Mouse (Mus musculus) large intestine, adult 2 months (tissue): ENCODE measurements at regions not wholly inside any gene's neighbourhood (a gene's known extent, or its start where the extent isn't known, plus 50 kb on each side); places are given as distances from the start of the nearest gene placed in this dataset.

Source experiments
- DNase-seq: peaks from one replicate; pipeline ENCODE4 v3.0.0-alpha.2; 2012; ENCODE audit warnings: low read depth, low spot score
- WGBS: fragments of 180-500 bp; shearing (Covaris S2); methylation state at CpG from one replicate; pipeline ENCODE4 v1.1.7; 2018; 5-methylcytosine and 5-hydroxymethylcytosine counted together

DNA sequence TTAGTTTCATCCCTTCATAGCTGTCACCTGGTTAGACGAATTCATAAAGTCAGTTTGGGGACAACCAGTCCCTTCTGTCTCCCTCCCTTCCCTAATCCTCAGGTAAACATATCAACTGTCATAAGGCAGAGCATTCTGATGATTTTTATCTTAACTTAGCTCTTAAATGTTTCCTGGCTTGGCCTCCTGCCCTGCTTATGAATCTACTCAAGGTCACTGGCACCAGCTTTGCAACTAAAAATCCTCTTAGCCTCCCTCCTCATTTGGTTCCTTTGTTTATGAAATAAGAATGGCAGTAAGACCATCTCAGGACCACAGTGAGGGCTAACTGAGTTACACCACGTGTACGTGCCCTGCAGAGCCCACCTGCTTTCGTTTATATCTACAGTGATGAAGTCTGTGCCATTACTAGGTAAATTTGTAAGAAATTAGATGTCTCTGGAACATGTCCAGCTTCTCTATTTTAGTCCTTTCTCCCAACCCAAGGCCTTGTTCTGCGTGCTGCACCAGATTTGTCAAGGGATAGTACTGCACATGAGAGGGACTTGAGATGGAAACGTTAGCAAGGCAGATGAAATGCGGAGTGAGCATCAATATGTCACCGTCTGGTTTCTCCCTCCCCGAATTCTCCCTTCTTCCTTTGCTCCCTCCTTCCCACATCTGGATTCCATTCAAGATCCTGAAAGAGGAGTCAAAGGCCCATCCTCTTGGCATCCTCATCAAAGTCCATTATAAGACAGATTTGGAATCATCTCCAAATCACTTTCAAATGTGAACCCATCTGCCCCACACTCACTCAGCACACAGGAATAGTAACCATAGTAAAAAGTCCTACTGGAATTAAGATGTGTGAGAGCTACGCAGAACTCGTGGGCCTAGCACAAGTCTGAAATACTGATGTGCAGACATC lies 457.4 kb downstream of the Efna5 start:
- DNase-seq = no peak
- 71% methylated on average over 11 of the region's 11 CpGs for WGBS

DNA sequence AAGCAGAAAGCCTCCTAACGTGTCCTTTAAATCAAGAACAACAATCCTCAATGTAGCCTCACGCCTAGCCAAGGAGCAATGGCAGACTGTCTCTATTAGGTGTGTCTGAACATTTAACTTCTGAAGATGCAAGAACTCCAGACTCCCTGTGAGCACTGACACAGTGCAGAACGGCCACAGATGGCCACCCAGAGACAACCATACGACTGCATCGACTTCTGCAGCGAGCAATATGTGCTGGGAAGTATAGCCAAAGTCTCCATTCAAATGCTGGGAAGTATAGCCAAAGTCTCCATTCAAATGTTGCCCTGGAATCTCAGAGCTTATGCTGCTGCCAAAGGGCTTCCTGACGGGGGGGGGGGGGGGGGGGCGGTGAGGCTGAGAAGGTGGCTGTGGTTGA lies 463.5 kb downstream of the Efna5 start:
- 72% methylated on average over 8 of the region's 8 CpGs for WGBS
- DNase-seq = no peak

DNA sequence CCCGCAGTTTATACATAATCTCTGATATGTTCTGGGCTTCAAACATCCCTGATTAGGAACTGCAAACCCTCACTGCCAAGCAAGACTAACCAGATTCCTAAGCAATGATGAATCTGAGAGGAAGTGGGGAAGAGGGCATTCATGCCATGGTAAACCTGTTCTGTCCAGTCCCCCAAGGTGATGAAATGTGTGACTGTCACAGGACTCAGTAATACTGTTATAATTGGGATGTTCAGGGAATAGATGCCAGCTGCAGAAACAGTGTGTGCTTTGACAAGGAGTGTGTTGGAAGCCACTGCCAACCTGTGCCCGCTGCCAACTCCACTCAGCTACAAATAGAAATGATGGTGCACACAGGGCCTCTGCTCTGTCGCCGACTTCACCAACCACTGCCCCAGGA lies 466.0 kb downstream of the Efna5 start:
- WGBS = 73% methylated on average over 4 of the region's 4 CpGs
- no peak for DNase-seq

DNA sequence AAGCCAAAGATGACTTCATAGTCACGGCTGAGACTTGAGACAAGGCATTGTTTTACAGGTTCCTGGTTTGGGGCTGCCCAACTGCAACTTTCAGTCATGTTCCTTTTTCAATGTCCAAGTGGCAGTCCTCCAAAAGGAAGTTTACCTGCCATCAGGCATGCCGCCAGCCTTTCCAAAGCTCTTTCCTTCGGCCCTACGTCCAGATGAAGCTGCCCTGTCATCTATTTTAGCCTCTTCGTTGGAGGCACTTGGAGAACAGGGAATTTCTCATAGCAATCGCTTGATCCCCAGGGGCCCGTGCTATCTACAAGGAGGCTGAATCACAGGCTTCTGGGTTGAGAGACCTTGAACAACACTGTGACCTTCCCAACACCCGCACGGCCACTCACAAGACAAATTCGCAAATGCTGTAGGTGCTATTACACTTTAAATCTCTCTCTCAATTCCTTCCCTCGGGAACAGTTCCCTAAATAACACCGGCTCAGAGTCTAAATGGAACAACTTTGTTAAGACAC lies 468.4 kb downstream of the Efna5 start:
- peak; percentile 13 for DNase-seq
- 52% methylated on average over 12 of the region's 12 CpGs for whole genome bisulfite sequencing

DNA sequence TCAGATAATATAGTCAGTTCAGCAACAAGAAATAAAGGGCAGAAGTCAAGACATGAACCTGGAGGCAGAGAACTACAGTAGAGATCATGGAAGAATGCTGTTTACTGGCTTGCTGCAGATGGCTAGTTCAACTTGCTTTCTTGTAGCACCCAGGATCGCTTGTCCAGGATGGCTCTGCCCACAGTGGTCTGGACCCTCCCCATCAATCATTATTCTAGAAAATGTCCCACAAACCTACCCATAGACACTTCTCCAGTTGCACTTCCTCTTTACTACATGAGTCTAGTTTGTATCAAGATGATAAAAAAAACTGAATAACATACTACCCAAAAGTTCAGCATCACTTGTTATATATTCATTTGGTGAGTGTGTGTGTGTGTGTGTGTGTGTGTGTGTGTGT lies 477.4 kb downstream of the Efna5 start:
- 73% methylated on average over 1 of the region's 1 CpGs for whole genome bisulfite sequencing
- DNase-seq = no peak

DNA sequence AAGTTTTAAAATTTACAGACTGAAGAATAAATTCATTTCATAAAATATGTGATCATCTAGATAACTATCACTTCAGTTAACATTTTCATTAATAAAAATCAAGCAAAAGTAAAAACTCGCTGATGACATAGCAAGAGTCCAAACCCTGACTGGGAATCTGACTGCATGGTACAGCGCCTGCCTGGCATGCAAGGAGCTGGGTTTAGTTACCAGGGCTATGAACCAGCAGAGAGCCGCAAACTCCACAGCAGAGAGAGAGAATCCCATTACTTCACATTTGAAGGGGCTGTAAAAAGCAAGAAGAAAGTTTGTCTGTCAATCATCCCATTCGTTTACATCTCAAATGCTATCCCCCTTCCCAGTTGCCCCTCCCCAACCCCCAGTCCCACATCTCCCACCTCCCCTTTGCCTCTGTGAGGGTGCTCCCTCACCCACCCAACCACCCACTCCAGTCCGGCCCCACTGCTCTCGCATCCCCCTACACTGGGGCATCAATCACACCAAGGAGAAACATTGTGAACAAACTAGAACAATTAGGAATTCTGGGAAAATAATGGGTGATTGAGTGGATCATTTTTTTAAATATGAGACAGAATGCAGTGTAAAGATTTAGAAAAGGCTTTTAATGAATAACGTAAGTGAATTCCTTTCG lies 487.6 kb downstream of the Efna5 start:
- DNase-seq = no peak
- WGBS = 90% methylated on average over 8 of the region's 8 CpGs

DNA sequence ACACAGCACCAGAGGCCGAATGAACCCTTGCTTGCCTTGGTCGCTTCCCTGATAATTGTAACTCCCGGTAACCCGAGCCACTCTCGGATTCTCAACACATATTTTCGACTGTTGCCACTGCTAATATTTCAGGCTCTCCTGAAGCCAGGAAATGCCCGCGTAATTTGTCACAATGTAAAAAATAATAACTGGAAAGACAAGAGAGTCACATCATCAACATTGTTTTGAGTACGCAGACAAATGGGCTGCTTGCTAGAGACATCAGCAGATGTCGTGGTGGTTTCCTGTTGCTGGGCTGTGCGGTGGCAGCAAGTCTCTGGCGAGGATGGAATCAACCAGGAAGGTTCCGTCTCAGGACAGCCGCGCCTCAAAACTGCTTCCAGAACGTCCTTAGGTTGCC lies 497.1 kb downstream of the Efna5 start:
- no peak for DNase-seq
- 80% methylated on average over 16 of the region's 16 CpGs for WGBS

DNA sequence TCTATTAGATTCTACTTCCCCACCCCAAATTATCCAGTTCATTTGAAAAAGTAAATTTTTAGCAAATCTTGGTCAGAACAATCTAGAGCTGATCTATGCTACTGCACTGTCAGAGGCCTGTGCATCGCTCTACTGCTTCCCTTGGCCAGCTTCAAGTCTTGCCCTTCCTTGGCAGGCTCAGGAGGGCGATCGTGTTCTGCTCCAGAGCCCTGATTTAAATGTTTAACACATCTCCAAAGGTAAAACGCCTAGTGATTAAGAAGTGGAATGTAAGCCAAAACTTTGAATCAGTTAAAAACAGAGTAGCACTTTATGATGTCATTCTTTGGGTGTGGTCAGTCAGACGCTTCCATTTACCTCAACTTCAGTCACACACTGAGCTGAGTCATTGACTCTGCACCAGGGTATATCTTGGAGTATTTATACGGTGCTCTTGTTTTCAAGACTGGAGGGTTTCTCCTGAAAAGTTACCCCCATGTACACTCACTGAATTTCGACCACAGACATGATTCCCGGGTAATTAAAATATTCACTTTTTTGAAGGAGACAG lies 502.2 kb downstream of the Efna5 start:
- no peak for DNase-seq
- 68% methylated on average over 8 of the region's 8 CpGs for WGBS

DNA sequence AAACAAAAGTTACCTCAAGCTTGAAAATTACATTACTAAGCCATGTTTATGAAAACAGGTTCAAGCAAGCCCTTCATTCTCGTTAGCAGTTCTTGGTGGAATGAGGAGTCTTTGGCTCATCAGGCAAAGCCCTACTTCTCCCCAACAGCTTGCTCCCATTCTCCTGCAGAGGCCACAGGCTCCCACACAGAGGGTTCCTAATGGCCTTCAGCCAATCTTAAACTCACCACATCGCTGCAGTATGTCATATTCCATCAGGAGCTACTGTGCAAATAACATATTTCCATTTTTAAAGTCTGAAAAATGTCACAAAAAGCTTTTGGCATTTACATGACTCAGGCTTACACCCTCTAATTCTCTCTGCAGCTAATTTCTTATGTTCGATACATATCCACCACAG lies 512.0 kb downstream of the Efna5 start:
- no peak for DNase-seq
- WGBS = 61% methylated on average over 3 of the region's 3 CpGs

DNA sequence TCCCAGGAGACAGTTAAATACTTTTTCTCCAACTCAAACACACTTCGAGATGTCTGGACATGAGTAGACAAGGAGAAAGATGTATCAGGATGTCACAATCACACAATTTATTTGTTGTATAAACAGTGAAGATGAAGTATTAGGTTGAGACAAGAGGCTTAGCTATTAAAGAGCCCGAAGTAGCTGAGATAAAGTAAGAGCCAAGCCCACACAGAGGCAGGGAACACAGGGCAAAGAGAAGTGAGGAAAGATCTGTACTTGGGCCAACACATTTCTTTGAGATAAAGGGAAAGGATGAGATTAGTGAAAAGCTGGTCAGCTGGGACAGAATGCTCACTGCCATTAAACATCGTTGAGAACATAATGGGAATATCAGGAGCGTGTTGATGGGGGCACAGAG lies 513.2 kb downstream of the Efna5 start:
- WGBS = 52% methylated on average over 4 of the region's 4 CpGs
- no peak for DNase-seq

DNA sequence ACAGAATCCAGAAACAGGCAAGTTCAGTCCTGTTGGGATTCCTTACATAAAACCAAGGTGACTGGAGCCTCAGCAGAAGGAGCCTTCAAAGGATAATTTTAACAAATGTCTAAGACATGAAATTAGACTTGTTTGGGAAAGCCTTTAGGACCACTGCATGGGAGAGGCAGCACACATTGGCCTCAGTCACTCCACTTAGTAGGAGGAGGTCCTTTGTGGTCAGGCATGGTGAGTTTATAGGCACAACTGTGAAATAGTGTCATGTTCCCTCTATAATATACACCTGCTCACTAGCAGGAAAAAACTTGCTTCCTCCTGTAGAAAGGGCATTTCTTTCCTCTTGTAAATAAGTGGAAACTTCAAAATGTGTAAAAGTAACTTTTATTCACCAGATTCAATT lies 522.8 kb downstream of the Efna5 start:
- no peak for DNase-seq

DNA sequence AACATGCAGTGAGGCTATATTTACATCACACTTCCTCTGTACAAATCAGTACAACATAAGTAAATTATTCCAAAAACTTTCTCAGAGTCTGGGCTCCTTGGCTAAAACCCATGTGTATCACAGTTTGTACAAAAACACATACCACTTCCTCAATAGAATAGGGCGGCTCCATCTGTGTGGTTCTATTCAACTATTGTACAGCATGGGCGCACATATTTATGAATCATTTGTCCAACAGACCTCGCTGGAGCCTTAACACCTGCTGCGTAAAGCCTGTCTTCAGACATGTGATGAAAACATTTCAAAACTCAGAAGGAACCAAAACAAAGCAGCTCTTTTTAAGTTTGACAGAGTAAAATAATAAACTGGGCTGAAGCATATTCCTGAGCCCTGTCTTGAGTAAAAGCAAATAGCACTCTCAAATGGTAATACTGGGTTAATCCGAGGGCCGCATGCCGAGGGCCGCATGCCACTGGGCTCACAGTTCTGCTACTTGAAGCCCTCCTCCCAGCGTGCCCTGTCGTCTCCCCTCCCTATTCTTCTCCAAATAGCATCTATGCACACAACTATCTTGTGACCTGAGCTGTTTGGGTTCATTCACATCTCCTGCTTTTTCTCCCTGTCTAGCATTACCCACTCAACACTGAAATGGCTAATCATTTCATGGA lies 543.1 kb downstream of the Efna5 start:
- DNase-seq = no peak

DNA sequence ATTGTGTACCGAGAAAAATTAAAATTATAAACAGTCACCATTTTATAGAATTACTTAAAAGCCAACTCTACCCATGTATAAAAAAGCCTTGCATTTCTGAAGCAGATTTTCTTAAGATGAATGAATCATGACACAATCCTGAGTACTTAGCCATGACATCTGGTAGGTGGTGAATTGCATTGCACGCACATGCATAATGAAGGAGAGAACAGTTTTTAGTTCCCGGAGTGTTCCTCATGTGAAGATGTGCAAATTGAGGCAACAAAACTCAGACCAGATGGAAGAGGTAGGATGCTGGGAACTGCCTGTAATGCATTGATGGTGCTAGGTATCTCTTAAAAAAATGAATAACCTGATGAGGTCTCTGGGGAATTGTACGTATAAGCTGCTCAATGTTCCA lies 550.9 kb downstream of the Efna5 start:
- DNase-seq = no peak
- WGBS = 90% methylated on average over 4 of the region's 4 CpGs

More for the DNA sequence above, 543.1 kb downstream of the Efna5 start:
- 58% methylated on average over 10 of the region's 10 CpGs for WGBS

DNA sequence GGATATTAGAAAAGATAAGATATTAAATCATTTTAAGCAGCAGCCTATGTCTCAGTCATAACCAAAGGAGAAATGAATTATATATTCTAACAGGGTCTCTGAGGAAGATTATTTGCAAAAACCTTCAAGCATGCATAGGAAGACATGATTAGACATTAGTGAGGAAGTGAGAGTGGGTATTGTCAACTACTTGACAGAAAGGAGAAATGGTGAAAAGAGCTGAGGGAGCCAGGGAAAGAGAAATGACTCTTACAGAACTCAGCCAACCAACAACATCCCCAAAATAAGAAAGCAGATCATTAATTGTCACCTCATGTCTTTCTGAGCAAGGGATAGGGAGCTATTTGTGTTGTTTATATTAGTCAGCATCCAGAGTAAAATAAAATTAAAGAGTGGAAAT lies 554.3 kb downstream of the Efna5 start:
- no peak for DNase-seq

DNA sequence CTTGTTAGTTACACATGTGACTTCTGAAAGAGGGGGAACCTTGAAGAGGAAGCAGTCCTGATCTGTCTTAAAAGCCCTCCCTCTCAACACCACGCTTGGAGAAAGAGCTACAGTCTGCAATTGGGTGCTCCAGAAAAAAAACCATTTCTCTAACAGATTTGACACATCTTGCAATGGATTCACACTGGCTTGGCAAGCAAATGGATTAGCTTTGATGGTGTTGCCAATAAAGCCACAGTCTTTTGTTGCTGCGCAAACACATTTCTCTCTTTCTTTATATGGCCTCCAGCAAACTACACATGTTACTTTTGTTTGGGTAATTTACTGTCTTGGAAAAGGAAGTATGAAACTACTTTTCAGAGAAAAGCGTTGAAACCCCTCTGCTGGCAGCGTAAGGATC lies 562.1 kb downstream of the Efna5 start:
- WGBS = 60% methylated on average over 4 of the region's 4 CpGs
- no peak for DNase-seq

DNA sequence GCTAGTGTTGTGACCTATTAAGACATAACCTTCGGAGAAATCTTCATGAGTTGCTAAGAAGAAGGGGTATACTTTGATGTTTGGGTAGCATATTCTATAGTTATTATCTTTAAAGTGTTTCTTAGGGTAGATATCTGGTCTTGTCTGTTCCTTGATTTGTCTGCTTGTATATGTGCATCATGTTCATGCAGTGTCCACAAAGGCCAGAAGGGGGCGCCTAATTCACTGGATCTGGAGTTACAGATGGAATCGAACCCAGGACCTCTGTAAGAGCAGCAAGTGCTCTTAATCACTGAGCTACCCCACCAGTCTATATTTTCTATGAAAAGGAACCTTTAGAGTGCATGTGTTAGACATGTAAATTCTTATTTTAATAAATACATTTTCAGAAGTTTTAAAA lies 571.1 kb downstream of the Efna5 start:
- WGBS = 36% methylated on average over 3 of the region's 3 CpGs
- no peak for DNase-seq

DNA sequence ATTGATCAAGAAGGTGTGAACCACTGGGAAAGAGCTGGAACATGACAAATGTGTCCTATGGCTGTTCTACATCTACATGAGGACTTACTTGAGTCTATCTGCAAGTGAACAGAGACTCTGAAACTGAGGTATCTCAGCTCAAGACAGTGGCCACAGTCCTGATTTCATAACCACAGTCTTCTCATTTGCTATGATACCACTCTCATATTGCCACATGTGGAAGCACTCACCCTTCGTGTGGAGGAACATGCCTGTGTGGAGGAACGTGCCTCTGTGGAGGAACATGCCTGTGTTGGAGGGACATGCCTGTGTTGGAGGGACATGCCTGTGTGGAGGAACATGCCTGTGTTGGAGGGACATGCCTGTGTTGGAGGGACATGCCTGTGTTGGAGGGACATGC lies 574.0 kb downstream of the Efna5 start:
- DNase-seq = no peak
- WGBS = 76% methylated on average over 2 of the region's 2 CpGs

DNA sequence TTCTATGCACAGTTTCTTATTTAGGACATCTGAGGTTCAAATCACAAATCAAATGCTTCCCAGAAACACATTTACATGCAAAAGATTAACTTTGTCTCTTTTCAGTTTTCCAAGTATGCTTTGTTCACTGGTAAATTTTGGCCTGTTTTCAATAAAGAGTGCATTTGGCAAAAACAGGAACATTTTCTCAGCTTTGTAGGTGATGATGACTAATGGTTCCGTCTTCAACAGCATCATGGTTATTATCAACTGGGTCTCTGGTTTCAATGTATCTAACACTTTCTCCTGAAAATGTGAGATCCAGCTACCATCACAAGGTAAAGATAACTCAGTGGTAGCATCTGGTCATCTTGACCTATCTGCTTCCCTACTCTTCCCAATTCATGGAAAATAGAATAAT lies 574.6 kb downstream of the Efna5 start:
- 80% methylated on average over 1 of the region's 1 CpGs for WGBS
- DNase-seq = no peak

DNA sequence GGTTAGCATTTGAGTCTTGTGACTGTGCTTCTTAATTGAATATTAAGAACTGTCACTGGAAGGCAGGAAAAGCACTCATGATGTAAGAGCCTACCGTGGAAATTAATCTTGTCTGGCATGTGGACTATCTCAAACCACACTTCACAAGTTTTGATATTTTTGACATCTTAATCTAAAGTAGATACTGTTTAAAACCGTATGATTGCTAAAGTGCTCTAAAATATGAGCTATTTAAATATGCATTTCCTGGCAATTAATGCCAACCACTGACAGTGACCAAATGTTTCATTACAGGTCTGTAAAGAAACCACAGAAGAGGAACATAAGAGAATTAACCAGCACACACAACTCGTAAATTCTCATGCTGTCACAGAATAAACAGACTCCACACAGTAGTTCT lies 576.0 kb downstream of the Efna5 start:
- no peak for DNase-seq
- 49% methylated on average over 3 of the region's 3 CpGs for WGBS

DNA sequence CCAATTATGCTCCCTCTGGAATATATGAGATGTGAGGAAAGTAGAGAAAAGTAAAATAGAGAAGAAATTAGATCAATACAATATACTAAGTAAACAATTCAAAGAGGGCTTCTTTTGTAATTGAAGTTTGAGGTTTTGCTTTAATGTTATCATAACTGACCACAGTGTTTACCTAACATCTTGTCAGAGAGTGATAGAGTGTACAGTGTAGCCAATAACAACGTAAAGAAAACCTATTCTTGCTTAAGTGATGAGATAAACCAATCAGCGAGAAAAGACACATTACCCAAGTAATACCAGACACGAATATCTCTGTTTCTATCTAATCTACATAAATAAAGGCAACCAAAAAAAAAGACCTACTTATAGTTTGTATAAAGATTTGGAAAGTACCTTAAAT lies 577.0 kb downstream of the Efna5 start:
- WGBS = 70% methylated on average over 3 of the region's 3 CpGs
- DNase-seq = no peak
